Mouse (Mus musculus) lung, adult 2 months (tissue): ENCODE results near the gene Fat2. TPM values are rescaled to one million over a fixed set of nuclear protein-coding genes. Genes with fewer than 3 reads are reported as not detected.
A peak's percentile ranks its signal among the peaks of the same experiment; 100 is the strongest.

Experiments used
- DNase-seq: peaks from one replicate; pipeline ENCODE4 v3.0.0; 2022
- H3K4me1 ChIP-seq: fragments of 200-500 bp; 2 replicates; pipeline ENCODE4 v1.6.1; 2011; ENCODE audit warnings: low read length; ENCODE audit not compliant: control insufficient read depth, insufficient read depth
- H3K4me3 ChIP-seq: fragments of 200-500 bp; replicated peaks from 2 replicates; pipeline ENCODE3; 2011; ENCODE audit warnings: low read depth, mild to moderate bottlenecking, control low read depth, low read length; ENCODE audit errors: extremely low read depth
- CTCF ChIP-seq: fragments of 200-500 bp; IDR thresholded peaks from 2 replicates; pipeline ENCODE4 v1.5.1; 2011; ENCODE audit warnings: mild to moderate bottlenecking, low read length, control low read depth; ENCODE audit not compliant: insufficient read depth
- POLR2A ChIP-seq: fragments of 200-500 bp; IDR thresholded peaks from 2 replicates; pipeline ENCODE4 v1.6.1; 2011; ENCODE audit warnings: low read depth, mild to moderate bottlenecking, control low read depth, low read length, borderline replicate concordance; ENCODE audit errors: extremely low read depth
- WGBS: fragments of 180-500 bp; shearing (Covaris S2); methylation state at CpG from one replicate; pipeline ENCODE4 v1.1.7; 2018; 5-methylcytosine and 5-hydroxymethylcytosine counted together
- polyA plus RNA-seq: library from polyadenylated mRNA; depleted of rRNA; stranded (reverse); fragments of >200 nt; gene quantifications from 2 replicates; pipeline ENCODE4 v1.2.3, GENCODE M21; 2012; rRNA removed

Fat2 gene
- 0.59 and 1.4 TPM in 2 replicates for polyA plus RNA-seq

DNA sequence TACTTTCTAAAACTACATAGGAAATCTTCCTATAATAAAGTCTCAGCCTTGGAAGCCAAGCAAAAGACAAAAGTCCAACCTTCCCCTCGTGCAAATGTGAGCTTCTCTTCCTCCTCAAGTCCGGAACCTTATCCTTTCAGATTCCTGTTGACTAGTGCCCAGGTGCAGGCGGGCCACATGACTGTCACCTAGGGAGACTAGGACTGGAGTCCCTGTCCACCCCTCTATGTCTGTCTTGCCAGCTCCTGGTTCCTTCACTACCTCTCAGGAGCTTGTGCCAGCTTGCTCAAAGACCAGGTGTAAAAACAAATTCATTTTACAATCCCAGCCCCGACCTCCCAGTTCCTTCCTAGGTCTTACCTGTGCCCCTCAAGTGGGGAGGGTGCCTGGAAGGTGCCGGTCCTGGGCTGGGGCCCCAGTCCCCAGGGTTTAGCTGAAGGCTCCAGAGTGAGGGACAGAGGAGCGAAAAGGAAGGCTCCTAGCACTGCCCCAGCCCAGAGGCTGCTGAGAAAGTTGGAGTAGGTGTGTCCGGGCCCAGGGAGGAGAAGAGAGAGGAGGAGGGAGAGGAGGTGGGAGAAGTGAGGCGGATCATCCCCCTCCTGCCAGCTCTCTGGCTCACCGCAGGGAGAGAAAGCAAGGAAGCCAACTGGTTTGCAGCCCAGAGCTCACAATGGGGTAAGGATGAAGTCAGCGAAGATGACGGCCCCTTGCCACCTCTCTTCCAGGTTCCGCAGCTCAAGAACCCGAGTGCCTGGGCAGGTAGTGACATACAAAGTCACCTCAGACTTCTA lies at the start of gene Fat2:
TSS of gene Fat2 (minus strand) at position 464 of the 791 bp plus-strand sequence.
- 38% methylated on average over 13 of the region's 13 CpGs for WGBS
- Histone ChIP-seq H3K4me1 (no peaks in the 10 kb centered on the region), H3K4me3 (no peak within 1 kb of the TSS)
- DNase-seq = no peak
- no peak for TF ChIP-seq POLR2A
- TF ChIP-seq CTCF = no peak

DNA sequence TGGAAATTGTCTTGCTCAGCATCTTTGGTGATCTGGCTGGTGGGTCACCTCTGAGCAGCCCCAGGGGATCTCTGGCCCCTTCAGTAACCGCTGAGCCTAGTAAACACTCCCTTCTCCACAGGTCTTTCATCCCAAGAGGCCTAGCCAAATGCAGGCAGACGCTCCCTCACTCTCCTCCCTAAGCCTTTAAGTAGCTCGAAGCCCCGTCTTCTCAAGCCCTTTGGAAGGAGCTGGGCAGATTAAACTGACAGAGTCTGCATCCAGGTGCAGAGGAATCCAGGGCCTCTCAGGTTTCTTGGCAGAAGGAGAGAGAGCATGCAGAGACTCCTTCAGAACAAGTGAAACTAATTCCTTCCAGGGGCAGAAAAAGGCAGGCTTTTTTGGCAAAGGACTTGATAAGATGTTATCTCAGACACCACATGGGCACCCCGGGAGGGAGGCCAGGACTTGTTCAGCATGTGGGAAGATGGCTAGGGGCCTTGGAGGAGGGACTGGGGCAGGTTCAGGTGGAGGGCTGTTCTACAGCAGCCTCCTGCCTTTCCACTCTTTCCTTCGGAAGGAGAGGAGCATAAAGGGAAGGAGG lies 47.2 kb upstream of the Fat2 start:
- Histone ChIP-seq H3K4me1 (no peaks in the 10 kb centered on the region), H3K4me3 (no peak overlapping the region)
- TF ChIP-seq POLR2A (no peak), CTCF (no peak)
- DNase-seq = no peak
- WGBS = 43% methylated on average over 6 of the region's 6 CpGs

DNA sequence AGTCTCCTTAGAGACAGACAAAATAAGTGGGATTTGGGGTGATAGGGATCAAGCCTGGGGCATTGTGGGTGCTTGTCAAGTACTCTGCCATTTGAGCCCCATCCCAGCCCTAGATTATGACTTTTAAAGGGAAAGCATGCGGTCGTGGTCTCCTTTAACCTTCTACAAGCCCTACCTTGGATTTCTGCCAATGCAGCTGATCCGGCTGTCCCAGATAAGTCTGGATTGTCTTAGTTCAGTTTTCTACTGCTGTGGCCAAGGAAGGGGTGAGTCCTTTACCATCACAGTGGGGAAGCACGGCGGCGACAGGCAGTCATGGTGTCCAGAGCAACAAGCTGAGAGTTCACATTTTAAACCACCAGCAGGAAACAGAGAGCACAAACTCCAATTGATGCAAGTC lies 44.5 kb upstream of the Fat2 start:
- Histone ChIP-seq H3K4me1 (no peaks in the 10 kb centered on the region), H3K4me3 (no peak overlapping the region)
- WGBS = 26% methylated on average over 6 of the region's 6 CpGs
- TF ChIP-seq POLR2A (no peak), CTCF (no peak)
- no peak for DNase-seq

DNA sequence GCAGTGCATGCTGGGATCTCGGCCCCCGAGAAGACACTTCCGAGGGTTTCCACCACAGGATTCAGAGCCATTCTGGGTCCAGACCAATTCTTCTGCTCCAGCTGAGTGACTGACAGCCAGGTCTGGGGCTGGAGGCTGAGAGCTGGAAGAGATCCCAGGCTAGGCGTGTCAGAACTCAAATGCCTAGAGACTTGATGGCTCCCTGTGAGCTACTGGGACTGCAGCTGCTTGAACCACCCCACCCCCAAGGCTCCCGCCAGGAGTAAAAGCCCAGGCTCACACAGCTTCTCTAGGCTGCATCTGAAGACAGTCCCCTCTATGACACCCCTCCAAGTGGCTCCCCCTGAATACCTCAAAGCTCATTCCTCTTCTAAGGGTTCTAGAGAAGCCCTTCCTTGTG lies 42.0 kb upstream of the Fat2 start:
- WGBS = 26% methylated on average over 5 of the region's 5 CpGs
- peak; percentile 49 for DNase-seq
- Histone ChIP-seq H3K4me3 (no peak overlapping the region), H3K4me1 (no peaks in the 10 kb centered on the region)
- TF ChIP-seq POLR2A (no peak), CTCF (no peak)

DNA sequence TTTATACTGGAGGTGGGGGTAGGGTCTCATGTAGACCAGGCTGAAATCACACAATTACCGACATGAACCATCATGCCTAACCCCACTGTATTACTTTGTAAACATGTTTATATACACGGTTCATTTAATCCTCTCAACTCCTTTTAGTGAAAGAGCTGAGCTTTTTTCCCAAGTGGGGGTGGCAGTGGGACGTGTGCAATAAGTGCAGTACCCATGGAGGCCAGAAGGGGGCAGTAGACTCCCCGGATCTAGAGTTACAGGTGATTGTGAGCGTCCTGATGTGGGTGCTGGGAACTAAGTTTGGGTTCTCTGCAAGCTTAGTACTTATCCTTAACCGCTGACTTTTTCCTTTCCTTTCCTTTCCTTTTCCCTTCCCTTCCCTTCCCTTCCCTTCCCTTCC lies 37.5 kb upstream of the Fat2 start:
- H3K4me3 ChIP-seq = no peak overlapping the region
- 51% methylated on average over 6 of the region's 6 CpGs for WGBS
- H3K4me1 ChIP-seq = no peaks in the 10 kb centered on the region; the same call in 1 of the 2 replicates
- DNase-seq = no peak
- peak; percentile 46 for TF ChIP-seq CTCF
- TF ChIP-seq POLR2A = no peak

DNA sequence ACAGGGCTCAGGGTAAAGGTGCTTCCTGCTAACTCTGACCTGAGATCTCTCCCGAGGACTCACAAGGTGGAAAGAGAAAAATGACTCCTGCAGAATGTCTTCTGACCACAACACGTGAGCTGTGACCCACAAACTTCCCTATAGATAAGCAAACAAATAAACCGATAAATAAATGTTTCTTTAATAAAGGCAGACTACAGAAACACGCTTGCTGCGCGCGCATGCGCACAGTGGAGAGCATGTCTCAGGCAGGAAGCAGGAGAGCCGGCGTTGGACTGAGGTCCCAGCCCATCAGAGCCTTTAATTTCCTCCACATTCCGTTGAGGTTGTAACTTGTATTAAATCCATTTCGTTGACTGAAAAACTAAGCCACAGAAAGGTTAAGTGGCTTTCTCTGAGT lies 37.0 kb upstream of the Fat2 start:
- DNase-seq = no peak
- Histone ChIP-seq H3K4me1 (no peaks in the 10 kb centered on the region; the same call in 1 of the 2 replicates), H3K4me3 (no peak overlapping the region)
- TF ChIP-seq CTCF (no peak), POLR2A (no peak)
- WGBS = 67% methylated on average over 12 of the region's 12 CpGs

DNA sequence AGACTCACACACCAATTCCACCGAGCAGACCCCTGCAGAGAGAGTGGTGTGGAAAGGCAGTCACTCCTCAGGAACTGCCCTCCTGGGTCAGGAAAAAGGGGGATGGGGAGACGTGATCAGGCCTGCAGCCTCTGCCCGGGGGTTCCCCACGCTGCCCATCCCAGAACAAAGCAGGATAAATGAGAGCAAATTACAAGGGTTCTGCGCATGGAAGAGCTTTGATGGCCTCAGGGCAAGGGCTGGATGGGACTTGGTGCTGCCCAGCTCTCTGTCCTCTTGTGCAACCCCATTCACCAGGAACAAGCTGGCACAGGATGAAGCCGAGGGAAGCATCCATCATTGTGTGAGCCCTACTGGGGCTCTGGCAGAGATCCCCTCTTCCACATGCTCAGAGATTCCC lies 35.6 kb upstream of the Fat2 start:
- peaks cover 3% of the 10 kb centered on the region; the same call in 1 of the 2 replicates for H3K4me1 ChIP-seq
- no peak overlapping the region for H3K4me3 ChIP-seq
- WGBS = 66% methylated on average over 6 of the region's 6 CpGs
- no peak for DNase-seq
- no peak for TF ChIP-seq CTCF

DNA sequence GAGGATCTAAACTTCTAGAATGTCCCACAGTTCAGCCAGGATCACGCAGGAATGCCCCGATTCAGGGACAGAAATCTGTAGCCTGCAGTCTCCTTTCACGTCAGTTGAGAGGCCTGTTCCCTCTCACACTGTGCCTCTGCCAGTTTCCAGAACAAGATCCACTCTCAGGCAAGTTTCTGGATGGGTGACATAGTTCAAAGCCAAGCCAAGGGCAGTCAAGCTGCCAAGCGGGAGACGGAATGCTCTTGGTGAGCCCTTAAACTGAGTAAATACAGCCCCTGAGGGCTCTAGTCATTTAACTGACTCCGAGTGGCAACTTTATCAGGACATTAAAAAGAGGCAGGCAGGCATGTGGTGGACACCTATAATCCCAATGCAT lies 32.7 kb upstream of the Fat2 start:
- DNase-seq = peak; percentile 62
- TF ChIP-seq POLR2A (no peak), CTCF (no peak)
- Histone ChIP-seq H3K4me3 (no peak overlapping the region), H3K4me1 (peaks cover 3% of the 10 kb centered on the region; the same call in 1 of the 2 replicates)
- 47% methylated on average over 6 of the region's 6 CpGs for WGBS

DNA sequence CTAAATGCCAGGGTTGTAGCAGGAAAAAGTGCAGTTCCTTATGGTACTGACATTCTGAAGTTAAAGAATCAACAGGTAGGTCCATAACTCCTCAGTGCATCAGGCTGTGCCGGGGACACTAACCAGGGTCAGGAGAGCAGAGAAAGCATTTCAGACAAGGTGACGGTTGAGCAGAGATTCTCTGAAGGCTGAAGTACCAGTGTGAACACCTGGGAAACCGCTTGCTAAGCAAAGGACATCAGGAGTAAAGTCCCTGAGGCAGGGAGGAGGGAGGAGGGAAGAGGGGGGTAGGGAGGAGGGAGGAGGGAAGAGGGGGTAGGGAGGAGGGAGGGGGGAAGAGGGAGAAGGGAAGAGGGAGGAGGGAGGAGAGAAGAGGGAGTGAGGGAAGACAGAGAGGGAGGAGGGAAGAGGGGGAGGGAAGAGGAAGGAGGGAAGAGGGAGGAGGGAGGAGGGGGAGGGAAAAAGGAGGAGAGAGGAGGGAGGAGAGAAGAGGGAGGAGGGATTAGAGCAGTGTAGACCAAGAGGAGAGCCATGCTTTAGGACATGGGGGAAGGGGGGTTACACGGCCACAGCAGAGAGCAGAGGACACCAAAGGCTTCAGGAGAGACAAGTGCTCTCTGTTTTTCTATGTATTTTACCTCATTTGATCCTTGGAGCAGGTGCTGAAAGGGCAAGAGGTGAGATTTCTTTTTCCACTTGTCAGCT lies 32.2 kb upstream of the Fat2 start:
- DNase-seq = no peak
- WGBS = 46% methylated on average over 4 of the region's 4 CpGs
- no peak overlapping the region for H3K4me3 ChIP-seq
- no peak for TF ChIP-seq CTCF
- TF ChIP-seq POLR2A = no peak
- H3K4me1 ChIP-seq = peaks cover 3% of the 10 kb centered on the region; the same call in 1 of the 2 replicates

DNA sequence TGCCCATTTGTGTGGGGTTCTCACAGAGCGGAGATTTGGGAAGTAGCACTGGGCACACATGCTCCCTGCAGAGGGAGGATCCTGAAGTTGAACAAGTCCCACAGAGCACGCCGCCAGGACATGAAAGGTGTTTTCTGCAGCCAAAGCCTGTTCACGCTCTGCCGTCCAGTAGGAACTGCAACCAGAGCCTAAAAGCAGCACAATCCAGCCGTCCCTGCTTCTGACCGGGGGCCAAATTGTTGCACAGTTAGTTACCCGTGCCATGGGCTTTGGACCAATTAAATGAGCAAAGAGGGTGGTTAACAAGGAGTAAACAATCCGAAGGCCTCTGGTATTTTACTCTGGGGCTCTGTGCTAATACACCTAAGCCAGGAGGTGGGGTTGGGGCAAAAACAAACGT lies 31.4 kb upstream of the Fat2 start:
- 58% methylated on average over 10 of the region's 10 CpGs for WGBS
- TF ChIP-seq CTCF = no peak
- no peak for TF ChIP-seq POLR2A
- Histone ChIP-seq H3K4me1 (peaks cover 3% of the 10 kb centered on the region; the same call in 1 of the 2 replicates), H3K4me3 (no peak overlapping the region)
- no peak for DNase-seq
